Mouse (Mus musculus) layer of hippocampus, postnatal 10 days (tissue): ENCODE measurements at regions not wholly inside any gene's neighbourhood (a gene's known extent, or its start where the extent isn't known, plus 50 kb on each side); places are given as distances from the start of the nearest gene placed in this dataset.
A peak's percentile ranks its signal among the peaks of the same experiment; 100 is the strongest.

Experiments used
- DNase-seq, 2 experiments: peaks; one replicate each; pipeline ENCODE4 v3.0.0; 2021; ENCODE audit warnings: low spot score in 2 of 2

DNA sequence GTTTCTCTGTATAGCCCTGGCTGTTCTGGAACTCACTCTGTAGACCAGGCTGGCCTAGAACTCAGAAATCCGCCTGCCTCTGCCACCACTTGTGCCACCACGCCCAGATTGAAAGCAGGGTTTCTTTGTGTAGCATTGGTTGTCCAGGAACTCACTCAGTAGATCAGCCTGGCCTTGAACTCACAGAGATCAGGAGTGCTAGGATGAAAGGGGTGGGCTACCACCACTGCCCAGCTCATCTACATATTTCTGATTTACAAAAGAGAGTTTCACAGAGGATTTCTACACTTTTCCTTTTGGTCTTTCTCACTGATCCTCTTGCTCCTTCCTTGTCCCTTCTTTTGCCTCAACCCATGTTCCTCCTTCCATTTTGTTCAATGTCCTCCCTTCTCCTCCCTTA lies 53.1 kb upstream of the Lbx1 start:
- DNase-seq = no peak

DNA sequence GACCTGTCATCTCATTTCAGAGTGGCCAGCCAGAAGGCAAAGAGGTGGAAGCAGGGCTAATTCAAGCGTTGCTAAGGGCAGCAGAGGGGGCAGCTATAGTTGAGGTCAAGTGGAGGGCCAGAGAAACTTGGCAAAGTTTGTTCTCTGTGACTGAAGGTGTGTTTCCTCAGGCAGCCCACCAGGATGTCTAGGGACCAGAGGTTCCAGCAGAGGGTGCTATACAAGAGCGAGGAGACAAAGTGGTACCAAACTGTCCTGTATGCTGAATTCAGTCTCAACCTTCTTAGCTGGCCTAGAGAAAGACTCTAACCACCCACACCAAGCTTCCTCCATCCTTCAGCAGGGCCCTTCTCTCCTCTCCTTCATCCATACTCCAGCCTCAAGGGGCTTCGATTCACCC lies 62.2 kb upstream of the Lbx1 start:
- DNase-seq = no peak

DNA sequence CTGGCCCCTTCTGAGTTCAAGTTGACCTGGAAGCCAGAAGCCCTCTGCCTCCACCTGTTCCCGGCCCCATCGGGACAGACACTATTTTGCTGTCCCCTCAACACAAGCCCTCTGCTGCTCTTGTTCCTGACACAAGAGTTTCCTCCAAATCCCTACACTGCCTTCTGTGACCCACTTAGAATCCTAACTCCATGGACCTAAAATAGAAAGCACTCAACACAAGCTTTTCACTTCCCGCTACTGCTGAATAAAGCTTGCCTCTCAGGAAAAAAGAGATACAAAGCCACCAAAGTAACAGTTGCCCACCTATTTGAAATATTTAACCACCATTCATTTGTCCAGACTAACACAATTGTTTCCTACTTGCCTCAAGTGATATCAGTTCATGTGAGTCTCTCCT lies 63.7 kb upstream of the Lbx1 start:
- no peak for DNase-seq

DNA sequence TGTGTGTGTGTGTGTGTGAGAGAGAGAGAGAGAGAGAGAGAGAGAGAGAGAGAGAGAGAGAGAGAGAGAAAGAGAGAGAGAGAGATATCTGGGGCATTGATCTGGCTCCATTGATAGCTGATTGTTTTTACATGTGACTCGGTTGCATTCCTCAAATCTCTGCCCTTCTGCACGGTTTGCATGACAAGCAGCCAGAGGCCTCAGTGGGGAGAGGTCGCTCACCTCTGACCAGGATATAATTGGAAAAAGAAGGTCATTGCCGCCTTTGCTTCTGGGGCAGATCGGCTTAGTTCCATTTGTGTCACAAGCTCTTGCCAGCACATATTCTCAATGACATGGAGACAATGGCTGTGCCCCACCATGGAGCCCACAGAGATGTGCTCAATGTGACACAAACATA lies 63.8 kb upstream of the Btrc start:
- no peak for DNase-seq

DNA sequence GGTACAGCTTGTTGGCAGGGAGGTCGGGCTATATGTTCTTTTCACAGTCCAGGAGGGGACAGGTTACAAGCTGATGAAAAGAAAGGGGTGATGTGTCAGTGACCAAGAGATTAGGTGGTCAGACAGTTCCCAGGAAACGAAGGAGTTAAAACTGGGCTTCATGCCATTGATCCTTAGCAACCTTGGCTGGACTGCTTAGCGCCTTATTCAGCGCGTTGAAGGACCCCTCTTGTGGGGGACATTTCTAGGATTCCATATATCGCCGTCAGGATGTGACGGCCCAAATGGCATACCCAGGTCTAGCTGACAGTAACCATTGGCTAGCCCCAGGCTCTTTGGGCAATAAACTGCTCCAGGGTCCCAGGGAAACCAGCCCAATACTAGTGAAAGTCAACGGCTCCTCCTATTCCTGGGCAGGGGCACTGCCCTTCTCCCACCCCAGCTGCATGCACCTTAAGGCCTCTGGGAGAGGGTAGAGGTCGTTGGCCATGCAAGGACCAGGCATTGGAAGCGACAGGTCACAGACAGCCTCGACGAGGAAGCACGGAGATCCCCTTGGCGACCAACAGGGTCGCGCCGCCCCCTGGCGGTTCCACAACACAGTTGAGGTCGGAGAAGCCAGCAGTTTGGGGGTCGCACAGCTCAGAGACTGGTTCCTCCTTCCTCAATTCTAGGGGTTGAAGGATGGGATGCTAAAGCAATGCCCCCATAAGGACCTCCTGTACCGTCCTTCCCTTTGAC lies 62.7 kb upstream of the Btrc start:
- DNase-seq = peak in 1 of 2 experiments; percentile 77

DNA sequence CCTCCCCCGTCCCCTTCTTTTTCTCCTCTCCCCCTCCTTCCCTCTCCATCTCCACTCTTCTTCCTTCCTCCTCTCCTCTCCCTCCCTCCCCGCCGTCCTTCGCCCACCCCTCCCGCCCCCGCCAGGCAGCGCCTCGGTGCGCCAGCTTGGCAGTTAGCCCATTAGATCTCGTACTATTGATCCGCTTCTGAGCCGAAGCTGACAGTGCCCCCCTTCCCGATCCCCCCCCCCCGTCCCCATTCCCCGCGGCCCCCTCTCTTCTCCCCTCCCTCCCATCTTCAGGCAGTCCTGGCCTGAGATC lies 62.2 kb upstream of the Btrc start:
- DNase-seq = peak in 1 of 2 experiments; percentile 53

DNA sequence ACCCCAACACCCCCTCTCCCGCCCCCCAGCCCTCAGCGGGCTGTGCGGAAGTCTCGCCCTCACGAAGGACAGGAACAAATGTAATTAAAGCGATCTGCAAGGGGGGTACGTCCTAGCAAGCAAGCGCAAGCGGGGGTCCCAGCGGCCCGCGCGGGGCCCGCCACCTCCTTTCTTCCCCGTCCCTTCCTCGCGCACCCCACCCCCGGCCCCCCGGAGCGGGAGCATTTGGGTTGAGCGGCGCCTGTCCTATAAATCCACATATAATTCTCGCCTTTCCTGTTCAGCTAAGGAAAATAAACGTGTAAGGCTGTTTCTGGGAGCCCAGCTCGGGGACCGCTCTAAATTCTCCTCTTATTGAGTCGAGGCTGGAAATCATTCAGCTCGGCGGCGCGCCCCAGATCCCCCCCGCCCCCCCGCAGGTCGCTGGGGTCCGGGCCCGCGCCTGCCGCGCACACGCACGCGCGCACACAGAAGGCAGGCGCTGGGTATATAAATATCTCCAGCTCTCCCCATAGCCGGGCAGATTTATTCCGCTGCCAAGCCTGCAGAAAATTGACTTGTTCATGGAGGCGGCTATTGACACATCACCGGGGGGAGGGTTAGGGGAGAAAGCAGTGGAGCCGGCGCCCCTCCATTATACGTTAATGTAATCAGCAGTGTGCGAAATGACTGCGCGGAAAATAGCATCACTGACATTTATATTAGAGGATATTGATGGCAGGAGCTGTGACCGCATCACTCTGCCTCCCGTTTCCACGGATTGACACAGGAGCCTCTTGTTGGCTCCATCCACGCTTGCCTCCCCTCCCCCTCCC lies 61.6 kb upstream of the Btrc start:
- peak; percentile 67 to 77 for DNase-seq

DNA sequence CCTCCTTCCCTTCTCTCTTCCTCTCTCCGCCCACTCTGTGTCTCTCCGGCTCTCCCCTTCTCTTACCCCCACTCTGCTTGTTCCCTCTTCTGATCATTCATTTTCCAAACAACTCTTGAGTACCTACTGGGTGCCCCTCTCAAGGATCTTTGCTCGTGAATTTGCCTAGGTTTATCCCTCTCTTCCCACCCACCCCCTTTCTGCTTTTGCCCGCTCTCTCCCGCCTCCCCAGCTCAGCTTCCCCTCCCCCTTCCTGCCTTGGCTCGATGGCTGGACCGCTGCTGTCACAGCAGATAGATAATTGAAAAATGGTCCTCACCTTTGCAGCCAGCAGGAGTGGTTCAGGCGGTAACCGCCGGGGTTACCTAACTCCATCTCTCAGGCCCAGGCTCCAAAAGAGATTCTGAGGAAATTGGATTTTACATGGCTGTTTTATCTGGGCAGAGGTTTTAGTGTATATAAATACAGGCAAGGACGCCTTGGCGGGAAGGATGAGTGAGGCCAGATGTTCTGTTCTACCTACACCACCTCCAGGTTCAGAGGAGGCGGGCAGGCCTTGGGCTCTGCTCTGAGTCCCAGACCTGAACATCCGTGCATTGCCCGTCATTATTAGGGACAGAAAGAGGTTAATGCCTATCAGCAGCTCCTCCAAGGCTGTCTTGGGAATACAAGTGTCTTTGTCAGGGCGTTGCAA lies 60.8 kb upstream of the Btrc start:
- peak in 1 of 2 experiments; percentile 61 for DNase-seq

DNA sequence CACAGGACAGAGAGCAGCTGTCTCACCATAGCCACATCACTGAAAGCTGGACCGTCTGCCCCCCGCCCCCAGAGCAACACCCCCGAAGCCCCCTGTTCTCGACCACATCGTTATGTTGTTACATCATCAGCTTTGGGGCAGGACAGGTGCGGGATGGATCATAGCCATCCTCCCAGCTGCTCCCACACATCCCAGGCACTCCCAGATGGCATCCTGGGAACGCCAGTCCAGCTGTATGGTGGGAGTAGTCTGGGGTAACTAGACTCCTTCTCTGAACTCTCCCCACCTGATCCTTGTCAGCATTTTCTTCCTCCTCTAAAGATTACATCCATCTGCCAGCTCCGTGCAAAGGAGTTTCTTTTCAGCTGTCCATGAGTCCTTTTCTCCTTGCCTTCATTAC lies 59.0 kb upstream of the Btrc start:
- no peak for DNase-seq

DNA sequence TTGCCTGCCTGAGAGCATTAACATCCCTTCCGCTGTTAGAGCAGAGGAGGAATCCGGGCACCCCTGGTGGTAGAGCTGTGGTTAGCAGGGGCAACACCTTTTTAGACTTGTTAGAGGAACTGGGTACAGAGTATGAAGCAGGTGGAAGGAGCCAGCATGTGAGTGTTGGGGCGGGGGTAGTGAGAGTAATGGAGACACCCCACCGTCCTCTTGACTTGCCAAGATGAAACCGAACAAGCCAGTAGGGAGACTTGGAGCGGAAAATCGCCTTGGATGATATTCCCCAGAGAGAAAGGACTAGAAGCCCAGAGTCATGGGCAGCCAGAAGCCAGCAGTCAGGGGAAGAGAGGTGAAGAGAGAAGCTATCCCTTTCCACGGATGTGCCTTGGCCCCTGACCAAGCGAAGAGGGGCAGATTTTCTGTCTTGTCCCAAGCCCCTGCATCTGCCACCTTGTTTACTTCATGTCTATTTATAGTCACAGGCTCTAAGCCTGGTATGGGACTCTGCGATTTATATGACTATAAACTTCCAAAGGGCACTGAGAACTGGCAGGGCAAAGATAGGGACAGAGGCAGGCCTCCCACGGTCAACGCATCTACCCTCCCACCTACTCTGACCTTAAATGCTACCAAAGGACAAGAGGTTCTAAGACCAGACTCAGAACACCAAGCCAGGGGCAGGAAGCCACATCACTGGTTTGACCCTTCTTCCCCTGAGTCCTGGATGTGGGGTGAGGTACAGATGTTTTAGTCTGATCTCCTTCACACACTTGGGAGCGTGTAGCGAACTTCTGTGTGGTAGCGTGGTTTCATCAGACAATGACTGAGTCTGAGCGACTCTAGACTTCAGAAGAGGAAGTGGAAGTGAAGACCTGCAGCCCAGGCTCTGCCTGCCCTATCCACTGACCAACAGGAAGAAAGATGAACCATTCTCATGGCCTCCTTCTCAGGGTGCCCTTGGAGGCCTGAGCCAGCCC lies 55.9 kb upstream of the Btrc start:
- DNase-seq = peak in 1 of 2 experiments; percentile 36

DNA sequence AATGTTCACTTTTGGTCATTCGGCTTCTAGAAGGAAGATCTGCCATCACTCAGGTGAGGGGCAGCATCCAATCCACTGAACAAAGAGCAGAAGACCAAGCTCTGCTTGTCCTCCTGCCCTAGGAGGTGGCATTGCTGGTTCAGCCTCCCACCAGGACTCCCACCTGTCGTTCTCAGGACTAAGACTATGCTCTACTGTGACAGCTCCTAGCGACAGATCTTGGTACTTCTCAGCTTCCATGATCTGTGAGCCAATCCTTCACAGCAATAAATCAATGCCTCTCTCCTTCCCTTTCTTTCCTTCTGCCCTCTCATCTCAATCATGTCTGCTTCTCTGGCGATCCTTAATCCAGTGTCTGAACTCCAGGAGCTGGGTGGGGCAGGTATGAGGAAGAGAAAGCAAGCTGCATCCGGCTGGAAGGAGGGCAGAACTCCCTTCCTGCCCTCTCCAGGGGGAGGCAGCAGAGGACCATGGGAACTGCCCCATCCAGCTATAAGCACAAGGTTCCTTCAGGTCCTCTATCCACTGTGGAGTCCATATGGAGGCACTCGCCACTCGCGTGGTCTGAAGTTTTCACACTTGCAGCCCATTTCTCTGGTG lies 54.8 kb upstream of the Btrc start:
- peak in 1 of 2 experiments; percentile 43 for DNase-seq

DNA sequence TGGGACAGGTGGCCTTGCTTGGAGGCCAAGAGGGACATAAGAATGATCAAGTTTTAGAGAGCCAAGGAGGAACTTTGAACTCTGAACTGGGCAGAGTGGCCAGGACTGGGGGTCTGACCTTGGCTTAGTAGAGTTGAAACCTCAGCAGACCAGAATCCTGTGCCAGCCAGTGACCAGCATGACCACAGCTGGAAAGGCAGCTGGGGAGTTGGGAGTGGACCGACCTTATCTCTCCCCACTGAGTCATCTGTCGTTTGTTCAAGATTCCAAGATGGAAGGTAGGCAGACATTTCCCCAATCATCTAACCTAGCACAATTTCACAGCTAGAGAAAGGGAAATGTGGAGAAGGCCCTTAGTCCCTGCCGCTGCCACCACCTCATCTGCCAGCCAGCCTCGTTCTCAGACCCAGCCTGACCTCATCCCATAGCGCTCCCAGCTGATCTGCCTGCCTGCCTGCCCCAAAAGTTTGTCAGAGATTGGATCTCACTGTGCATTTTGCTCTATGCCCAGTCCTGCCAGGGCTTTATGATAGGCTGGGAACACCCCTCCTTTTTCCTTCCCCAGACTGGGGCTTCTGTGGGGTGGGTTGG lies 53.1 kb upstream of the Btrc start:
- no peak for DNase-seq

DNA sequence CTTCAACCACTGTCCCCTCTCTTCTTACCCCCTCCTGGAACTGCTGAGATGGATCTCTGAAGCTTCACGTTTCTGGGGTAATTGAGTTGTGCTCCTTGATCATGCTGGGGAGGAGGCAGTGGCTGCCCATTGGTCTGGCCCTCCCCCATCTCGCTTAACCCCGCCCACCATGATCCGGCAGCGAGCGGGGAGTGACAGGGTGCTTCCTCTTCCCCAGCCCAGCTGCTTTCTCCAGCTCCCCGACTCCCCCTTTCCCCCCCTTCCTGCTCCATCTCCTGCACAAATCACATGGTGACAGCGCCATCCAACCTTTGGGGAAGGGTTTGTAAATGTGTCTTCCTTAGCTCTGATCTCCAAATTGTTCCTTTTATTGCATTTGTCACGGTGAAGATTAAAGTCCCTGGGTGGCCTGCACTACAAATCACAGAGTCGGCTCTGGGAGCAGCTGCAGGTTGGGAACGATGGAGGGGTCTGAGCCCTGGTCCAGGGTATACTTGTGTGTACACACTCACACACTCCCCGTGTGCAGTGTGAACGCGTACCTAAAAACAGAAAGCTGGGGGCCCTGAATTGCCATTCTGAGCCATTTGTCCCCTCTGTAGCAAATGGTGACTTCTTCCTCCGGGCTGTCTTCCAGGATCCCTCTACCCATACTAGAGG lies 52.5 kb upstream of the Btrc start:
- peak; percentile 69 to 74 for DNase-seq

DNA sequence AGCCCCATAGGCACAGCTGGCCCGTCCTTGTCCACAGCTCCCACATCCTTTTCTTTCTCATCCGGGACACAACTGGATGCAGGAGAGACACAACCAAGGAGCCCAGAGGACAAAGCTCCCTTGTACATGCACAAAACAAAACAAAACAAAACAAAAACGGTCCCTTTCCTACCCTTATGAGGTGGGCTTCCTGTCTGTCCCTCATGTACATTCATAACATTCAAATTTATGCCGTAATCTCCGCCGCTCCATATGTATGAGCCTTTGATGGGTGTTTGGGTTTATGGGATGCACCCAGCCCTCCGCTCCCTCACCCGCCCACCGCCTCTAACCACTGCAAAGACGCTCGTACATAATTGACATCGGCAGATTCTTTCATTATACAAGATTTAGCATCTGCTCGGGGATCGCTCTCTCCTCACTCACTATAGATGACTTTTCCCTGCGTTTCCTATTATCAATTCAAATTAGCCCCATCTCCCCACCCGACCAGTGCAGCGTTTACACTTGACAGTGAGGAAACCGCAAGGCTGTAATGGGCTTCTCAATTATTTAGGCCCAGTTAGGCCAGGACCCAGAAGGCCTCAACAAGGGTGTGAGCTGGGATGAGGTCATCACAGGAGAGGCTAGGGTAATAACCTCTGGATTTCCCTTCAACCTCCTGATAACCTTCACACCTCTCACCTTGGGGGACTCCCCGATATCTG lies 51.5 kb upstream of the Btrc start:
- no peak for DNase-seq

DNA sequence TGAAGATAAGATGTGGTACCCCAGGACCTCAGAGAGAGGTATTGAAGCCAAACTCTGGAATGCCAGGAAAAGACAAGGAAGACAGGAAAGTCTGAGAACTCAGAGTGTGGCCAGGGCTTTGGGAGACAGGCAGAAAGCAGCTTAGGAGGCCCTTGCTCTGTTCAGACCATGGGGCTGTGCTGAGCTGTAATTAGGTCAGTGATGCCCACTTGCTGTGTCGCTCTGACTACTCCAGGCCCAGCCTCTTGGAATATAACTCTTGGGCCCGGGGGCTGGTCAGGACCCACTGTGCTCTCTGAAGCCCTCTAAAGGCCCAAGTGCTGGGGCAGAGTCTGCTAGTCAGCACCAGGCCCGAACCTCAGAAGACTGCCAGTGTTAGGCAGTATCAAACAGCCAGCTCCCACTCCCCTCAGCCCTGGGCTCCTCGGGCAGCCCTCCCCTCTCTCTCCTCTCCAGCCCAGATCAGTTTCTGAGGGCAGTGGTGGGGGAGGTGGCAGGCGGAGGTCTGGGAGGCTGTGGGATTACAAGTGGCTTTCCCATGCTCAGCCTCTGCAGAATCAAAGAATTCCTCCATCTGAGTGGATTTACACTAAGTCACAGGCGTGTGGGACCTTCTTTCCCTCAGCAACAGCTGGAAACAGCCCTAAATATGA lies 50.7 kb upstream of the Btrc start:
- DNase-seq = no peak
